Mouse (Mus musculus) frontal cortex, adult 2 months (tissue): ENCODE measurements at regions not wholly inside any gene's neighbourhood (a gene's known extent, or its start where the extent isn't known, plus 50 kb on each side); places are given as distances from the start of the nearest gene placed in this dataset.

Source experiments
- DNase-seq, 2 experiments: peaks; one replicate each; pipeline ENCODE4 v3.0.0; 2022; ENCODE audit warnings: low spot score in 1 of 2; ENCODE audit errors: extremely low spot score in 1 of 2

GRCm38 (mm10) chr4:55134339-55134738, 189.5 kb downstream of the Zfp462 start:
- DNase-seq: no peak

DNA sequence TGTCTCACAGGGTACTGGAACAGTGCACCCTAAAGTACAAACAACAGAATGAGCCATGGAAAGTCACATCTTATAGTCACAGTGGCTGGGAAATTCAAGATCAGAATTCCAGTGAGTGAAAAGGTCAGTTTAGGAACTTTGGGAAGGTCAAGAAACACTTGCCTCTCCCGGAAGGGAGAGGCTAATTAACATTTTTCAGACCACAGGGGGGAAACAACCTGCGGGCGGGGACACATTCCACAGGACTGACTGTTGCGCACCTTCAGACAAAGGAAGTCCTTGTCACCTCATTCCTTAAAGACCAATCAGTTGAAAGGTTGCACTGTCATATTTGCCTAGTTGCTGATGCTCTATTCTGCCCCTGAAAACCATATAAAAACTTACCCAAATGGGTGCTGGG, 189.9 kb downstream of the Zfp462 start:
- DNase-seq: no peak

DNA sequence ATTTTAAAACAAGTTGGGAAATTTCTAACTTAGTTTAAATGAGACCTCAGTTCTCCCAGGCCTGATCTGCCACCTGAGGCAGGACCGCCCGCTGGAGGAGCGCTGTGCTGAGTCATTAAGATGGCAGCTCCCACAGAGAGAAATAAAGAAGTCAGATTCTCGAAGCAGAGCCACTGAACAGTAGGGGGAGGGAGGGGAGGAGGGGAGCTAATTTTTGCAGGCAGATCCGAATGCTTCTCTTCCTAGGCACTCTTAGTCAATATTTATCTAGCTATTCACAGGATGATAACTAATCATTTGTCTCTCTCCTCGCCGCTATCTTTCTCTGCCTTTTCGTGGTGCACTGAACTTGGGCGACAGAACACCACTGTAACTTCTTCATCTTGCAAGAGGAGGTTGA, 191.4 kb downstream of the Zfp462 start:
- no peak for DNase-seq

- no peak for DNase-seq
Measured at GRCm38 (mm10) chr4:55137781-55138394, 193.0 kb downstream of the Zfp462 start.

DNA sequence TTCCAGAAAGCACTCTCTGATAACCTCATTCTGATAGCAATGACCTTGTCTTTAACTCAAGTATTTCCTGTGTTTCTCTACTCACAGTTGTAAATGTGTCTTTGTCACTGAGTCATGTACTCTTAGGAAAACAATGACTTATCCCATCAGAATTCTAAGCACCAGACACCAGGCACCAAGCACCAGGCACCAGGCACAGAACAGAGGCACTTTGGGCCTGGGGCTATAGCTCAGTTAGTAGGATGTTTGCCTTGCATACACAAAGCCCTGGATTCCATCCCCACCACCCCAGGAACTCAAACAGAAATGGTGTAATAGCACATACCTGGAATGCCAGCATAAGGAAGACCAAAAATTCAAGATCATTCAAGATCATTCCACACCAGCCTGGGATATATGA, 196.5 kb downstream of the Zfp462 start:
- no peak for DNase-seq

- DNase-seq: no peak
Measured at GRCm38 (mm10) chr4:55141923-55142732, 197.3 kb downstream of the Zfp462 start.

DNA sequence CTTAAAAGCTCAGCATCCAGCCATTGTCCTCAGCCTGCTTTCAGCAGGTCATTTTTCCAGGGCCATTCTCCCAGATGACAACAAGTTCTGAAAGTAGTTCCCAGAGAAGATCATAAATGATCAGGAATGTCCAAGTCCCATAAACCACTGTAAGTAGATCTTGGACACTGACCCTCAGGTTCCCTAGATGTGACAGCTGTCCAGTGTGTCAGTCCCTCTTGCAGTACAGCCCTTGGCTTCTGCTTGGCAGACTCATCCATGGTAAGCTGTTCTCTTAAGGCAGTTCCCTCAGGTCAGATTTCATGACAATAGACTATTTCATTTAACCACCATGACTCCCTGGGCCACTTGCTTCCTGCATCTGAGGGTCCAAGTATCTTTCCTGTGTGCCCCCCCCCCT, 198.6 kb downstream of the Zfp462 start:
- DNase-seq: no peak

GRCm38 (mm10) chr4:55144995-55145394, 200.1 kb downstream of the Zfp462 start:
- no peak for DNase-seq

DNA sequence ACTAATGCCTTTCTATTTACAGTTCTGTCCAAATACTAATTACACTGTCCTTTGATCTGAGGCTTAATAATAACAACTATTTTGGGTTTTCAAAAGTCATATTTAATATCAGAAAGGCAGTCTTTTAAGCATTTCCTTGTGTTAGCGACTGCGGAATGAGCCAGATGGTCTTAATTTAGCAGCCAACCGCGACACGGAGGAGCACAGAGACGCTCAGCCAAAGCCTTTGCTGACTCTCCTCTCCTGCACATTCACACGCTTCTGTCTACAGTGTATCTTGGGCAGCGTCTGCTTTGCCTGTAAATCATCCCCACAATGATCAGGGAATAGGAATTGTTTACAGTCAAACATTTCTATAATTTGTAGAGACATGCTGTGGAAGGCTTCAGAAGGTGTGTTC, 201.1 kb downstream of the Zfp462 start:
- peak in 1 of 2 experiments; percentile 42 for DNase-seq

- no peak for DNase-seq
Measured at GRCm38 (mm10) chr4:55148380-55148779, 201.5 kb upstream of the Rad23b start.

DNA sequence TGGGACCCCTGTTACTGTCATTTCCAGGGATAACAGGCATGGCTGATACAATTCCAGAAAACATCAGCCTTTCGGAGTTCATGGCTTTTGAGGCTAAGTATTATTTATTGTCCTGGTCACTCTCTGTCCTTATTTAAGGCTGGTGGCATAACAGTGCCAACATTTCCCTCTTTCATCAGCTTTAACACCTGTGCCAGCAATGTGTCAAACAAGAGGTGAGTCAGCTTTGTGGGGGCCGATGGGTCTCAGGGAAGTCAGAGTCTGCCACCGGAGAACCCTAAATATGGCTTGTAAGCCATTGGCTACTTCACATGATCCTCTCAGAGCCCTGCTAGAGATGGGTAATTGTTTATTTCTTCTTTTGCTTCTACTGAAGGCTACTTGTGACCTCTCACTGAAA, 195.3 kb upstream of the Rad23b start:
- DNase-seq: no peak

DNA sequence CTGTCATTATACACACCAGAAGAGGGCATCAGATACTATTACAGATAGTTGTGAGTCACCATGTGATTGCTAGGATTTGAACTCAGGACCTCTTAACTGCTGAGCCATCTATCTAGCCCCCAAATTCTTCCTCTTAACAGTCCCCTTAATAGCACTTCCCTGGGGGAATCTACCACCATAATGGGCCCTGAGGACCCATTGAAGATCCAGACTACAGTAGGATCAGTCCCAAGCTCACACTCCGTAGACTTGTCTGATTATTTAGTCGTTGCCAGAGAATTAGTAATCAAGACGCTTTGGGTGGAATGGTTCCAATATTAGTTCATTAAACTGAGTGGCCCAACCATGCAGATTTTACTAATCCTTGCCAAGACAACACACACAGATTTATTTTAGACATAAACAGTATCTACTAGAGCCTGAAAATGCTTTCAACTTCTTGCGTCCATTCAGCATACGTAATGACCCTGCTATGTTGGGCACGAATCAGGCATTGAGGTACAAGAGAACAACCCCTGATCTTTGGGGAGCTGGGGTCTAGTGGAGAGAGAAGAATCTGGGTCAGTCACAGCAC, 191.6 kb upstream of the Rad23b start:
- no peak for DNase-seq

DNA sequence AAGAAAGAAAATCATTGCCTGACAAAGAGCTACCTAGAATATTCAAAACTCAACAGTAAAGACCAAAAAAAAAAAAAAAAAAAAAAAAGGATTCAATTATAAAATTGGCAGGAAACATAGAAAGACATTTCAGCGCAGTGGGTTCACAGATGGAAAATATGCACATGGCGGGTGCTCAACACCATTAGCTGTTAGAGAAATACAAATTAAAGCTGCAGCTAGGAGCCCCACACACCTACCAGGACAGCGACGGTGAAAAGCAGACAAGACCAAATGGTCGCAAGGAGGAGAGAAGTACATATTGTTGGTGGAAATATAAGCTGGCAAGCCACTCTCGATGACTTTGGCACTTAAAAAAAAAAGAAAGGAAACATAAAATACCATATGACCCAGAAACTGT, 183.6 kb upstream of the Rad23b start:
- no peak for DNase-seq

DNA sequence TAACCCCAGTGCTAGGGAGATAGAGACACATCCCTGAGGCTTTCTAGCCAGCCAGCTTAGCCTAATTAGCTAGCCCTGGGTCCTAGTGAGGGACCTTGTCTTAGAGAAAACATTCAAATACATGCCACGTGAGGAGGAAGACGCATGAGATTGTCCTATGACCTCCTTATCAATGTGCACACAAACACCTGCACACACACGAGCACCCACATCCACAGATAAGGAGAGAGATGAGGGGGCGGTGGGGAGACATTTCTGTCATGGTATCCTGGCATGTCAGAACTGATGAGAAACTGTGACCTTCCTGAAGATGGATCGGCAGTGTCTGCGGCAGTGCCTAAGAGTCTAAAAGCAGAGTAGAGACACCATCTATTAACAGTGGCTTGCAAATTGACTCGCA, 180.8 kb upstream of the Rad23b start:
- DNase-seq: no peak

GRCm38 (mm10) chr4:55172334-55172891, 177.4 kb upstream of the Rad23b start:
- no peak for DNase-seq

GRCm38 (mm10) chr4:55176026-55176425, 173.8 kb upstream of the Rad23b start:
- DNase-seq: no peak

DNA sequence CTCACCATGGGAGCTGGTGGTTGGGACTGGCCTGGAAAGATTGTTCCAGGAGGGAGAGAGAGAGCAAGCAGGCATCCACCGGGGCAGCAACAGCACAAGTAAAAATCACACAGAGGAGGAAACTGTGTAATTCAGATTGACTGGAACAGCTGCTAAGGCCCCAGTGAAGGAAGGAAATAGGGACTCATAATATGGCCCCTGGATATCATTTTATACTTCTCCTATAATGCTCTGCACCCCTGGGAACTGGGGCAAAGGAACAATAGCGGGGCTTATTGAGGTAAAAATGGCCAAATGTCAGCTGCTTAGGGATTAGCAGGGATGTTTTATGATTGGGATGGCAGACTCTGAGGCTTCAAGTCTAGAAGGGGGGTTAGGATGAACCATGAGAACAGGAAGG, 170.4 kb upstream of the Rad23b start:
- DNase-seq: no peak

GRCm38 (mm10) chr4:55183519-55183918, 166.3 kb upstream of the Rad23b start:
- DNase-seq: no peak

DNA sequence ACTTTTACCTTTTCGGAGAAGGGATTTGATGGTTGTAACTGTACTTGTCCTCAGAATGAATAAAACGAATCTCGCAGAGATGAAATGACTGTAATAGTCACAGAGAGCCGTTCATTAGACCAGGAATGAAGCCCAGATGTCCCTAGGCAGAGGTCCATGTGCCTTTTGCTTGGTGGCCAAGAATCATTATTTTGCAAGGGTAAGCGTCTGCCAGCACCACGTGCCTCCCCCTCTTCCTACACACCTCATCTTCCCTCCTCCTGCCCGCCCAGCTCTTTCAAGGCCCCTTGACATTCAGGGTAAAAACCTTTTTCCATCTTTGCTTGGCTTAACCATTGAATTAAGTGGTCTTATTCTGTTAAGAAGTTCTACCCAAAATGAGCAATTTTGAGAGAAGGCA, 161.1 kb upstream of the Rad23b start:
- no peak for DNase-seq

DNA sequence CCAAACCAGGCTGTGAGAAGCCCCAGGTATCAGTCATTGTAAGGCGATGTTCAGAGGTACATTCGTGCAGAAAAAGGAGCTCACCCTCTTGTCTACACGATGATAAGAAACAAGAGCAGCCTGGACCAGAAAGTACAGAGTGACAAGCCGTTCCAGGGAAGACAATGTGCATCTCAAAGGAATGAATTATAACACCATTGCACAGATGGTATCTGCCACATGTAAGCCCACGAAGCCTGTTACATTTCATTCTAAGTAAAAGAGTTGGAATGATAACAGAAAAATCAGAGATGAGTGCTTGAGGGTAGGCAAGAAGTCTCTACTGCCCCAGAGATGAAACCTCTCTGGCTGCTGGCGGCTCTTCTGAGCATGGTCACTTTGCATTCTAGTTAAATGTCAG, 159.3 kb upstream of the Rad23b start:
- peak; percentile 26 to 51 for DNase-seq

- DNase-seq: no peak
Measured at GRCm38 (mm10) chr4:55194061-55194460, 155.8 kb upstream of the Rad23b start.

DNA sequence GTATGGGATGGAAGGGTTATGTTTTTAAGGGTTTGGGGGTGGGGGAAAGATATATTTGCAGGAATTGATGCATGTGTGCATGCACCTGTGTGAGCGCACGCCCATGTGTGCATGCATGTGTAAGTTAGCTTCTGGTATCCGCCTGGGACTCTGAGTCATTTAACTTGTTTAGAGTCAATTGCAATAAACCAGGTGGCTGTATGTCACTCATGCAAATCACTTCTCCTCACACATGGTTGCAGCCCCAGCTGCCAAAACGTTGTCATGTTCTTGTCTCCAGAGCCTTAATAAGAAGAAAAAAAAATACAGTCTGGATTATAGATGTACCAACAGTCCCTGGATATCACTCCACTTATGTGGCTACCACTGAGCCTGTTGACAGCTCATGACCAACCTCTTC, 155.3 kb upstream of the Rad23b start:
- DNase-seq: no peak
